Mouse (Mus musculus): ENCODE measurements around the gene Lingo3. TPM values are rescaled to one million over a fixed set of nuclear protein-coding genes. Genes with fewer than 3 reads are reported as not detected.

Lingo3 gene
- total RNA-seq, 2 experiments from 2014 or later = 25.4 to 30.9 TPM

- intact Hi-C loops (cut with DNase I) = loop anchor here (2.0 to 5.0 kb wide), 2 partner anchors 76 to 86 kb away; no protein-coding TSS in a partner anchor
- DNase-seq (ENCODE audit: extremely low spot score in 1 of 2, low spot score in 2 of 2) = no peak
These were observed 50.6 kb downstream of the Lingo3 start for GRCm38 (mm10) chr10:80793033-80793784.

DNA sequence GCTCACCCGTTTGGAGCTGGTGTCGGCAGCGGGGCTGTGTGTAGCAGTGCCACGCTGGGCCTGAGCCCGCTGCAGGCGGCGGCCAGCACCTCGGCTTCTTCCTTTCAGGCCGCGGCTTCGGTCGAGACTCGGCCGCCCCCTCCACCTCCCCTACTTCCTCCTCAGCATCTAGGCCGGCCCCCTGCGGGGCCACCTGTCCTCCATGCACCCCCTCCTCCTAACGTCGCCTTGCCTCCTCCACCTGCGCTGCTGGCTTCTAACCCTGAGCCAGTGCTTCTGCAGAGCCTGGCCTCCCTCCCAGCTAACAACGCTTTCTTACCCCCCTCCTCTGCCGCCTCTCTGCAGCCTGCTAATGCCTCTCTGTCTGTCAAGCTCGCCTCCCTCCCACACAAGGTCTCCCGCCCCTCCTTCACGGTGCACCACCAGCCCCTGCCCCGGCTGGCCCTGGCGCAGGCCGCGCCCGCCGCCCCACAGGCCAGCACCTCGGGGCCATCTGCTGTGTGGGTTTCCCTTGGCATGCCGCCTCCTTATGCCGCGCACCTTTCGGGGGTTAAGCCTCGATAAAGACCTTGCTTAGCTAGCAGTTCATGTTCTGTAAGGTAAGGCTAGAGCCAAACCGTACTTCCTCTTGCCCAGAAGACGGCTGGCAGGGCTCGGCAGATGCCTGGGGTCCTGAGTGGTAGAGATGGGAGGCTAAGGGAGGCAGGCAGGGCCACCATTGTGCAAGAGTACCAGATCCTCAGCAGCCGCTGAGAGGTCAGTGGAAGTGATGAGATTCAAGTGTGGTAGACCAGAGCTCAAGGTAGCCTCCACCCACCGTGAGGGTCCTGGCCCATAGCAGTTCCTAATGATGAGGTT lies 51.4 kb downstream of the Lingo3 start:
- intact Hi-C loops (cut with DNase I) = loop anchor here (2.0 to 5.0 kb wide), 2 partner anchors 76 to 85 kb away; no protein-coding TSS in a partner anchor

DNA sequence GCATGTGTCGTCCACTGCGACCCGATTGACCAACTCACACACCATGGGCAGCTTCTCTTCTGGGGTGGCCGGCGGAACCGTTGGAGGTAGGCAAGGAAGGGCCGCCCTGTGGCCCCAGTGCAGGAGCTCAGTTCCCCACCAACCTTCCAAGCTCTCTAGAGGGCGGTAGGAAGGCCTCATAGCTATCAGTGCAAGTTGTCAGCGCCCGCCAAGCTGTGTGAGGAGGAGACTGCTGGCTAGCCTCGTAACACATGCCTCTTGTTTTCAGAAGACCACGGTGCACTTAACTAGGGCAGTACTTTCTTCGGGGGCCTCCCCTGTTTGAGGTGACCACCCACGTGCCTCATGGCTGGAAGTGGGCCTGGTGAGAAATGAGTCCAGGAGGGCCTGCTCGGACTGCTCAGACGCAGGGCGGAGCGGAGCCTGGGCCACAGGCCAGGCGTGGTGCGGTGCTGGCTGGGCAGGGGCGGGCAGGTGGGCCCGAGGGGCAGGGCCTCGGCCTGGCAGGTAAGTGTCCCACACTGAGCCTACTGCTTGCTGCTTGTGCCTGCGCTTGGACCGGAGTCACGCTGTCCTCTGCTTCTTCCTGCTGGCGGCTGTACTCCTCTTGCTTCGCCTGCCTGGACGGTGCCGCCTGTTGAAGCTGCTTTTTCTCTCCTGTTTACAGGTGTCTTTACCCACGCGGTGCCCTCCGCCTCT lies 52.2 kb downstream of the Lingo3 start:
- intact Hi-C loops (cut with DNase I) = loop anchor here (2.0 to 5.0 kb wide), 2 partner anchors 75 to 84 kb away; no protein-coding TSS in a partner anchor
- peak in 1 of 2 experiments; percentile 26 for DNase-seq (ENCODE audit: extremely low spot score in 1 of 2, low spot score in 2 of 2)

More for the DNA sequence above, 51.4 kb downstream of the Lingo3 start:
- no peak for DNase-seq (ENCODE audit: extremely low spot score in 1 of 2, low spot score in 2 of 2)

GRCm38 (mm10) chr10:80790761-80791404 lies 53.0 kb downstream of the Lingo3 start:
- DNase-seq (ENCODE audit: extremely low spot score in 1 of 2, low spot score in 2 of 2) = peak in 1 of 2 experiments; percentile 27
- intact Hi-C loops (cut with DNase I) = loop anchor here (5.0 kb wide), 1 partner anchor 84 kb away; no protein-coding TSS in a partner anchor

GRCm38 (mm10) chr10:80787517-80787916 lies 56.3 kb downstream of the Lingo3 start:
- intact Hi-C loops (cut with DNase I) = no loop called here
- DNase-seq (ENCODE audit: extremely low spot score in 1 of 2, low spot score in 2 of 2) = no peak

DNA sequence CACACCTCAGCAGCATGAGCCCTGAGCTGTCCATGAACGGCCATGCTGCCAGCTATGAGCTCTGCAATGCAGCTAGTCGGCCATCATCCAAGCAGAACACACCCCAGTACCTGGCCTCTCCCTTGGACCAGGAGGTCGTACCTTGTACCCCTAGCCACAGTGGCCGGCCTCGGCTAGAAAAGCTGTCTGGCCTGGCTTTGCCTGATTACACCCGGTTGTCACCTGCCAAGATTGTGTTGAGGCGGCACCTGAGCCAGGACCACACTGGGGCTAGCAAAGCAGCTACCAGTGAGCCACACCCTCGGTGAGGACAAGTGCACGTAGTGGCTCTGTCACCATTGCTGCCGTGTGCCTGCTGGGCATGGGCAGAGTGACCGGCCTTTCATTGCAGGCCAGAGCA lies 57.9 kb downstream of the Lingo3 start:
- DNase-seq (ENCODE audit: extremely low spot score in 1 of 2, low spot score in 2 of 2) = no peak
- intact Hi-C loops (cut with DNase I) = no loop called here

GRCm38 (mm10) chr10:80784871-80785270 lies 59.0 kb downstream of the Lingo3 start:
- intact Hi-C loops (cut with DNase I) = no loop called here
- no peak for DNase-seq (ENCODE audit: extremely low spot score in 1 of 2, low spot score in 2 of 2)

- intact Hi-C loops (cut with DNase I) = no loop called here
- no peak for DNase-seq (ENCODE audit: extremely low spot score in 1 of 2, low spot score in 2 of 2)
These were observed 59.5 kb downstream of the Lingo3 start for GRCm38 (mm10) chr10:80784302-80784701.

Small RNAs within 50 kb of the gene (microRNA-seq; reads per million reads assigned to microRNA genes)
- 9.5 reads per million, percentile 30 among the genes with 10 or more reads in this experiment for gene Mir1982

Other genes with a start within 250 kb of the Lingo3 start
- 10 to 100 TPM; 37.5 to 37.9 TPM for gene Scamp4, start 241.2 kb downstream of the Lingo3 start, total RNA-seq (2021)
- gene Adat3, start 241.2 kb downstream of the Lingo3 start, total RNA-seq (2021) = 1 to 10 TPM; 4.3 TPM
- gene Gm49322, start 238.0 kb downstream of the Lingo3 start, total RNA-seq (2021) = 1 to 10 TPM; 2.0 to 3.0 TPM
- 100 to 1,000 TPM; 156 to 167 TPM for gene Csnk1g2, start 221.2 kb downstream of the Lingo3 start, total RNA-seq (2021)
- gene Btbd2, start 187.0 kb downstream of the Lingo3 start, total RNA-seq (2021) = 10 to 100 TPM; 89.6 to 91.0 TPM
- gene Mknk2, start 165.9 kb downstream of the Lingo3 start, total RNA-seq (2021) = 10 to 100 TPM; 46.1 to 47.1 TPM
- 10 to 100 TPM; 21.8 to 24.7 TPM for gene Mob3a, start 142.1 kb downstream of the Lingo3 start, total RNA-seq (2021)
- 10 to 100 TPM; 56.3 to 63.5 TPM for gene Izumo4, start 141.9 kb downstream of the Lingo3 start, total RNA-seq (2021)
- gene Ap3d1, start 101.8 kb downstream of the Lingo3 start, total RNA-seq (2021) = 100 to 1,000 TPM; 146 to 151 TPM
- 10 to 100 TPM; 59.1 to 60.1 TPM for gene Dot1l, start 88.8 kb downstream of the Lingo3 start, total RNA-seq (2021)
- 10 to 100 TPM; 39.7 to 43.1 TPM for gene Sf3a2, start 45.8 kb downstream of the Lingo3 start, total RNA-seq (2021)
- 10 to 100 TPM; 57.0 to 62.1 TPM for gene Plekhj1, start 45.4 kb downstream of the Lingo3 start, total RNA-seq (2021)
- 1 to 10 TPM; 1.7 to 2.0 TPM for gene Amh, start 38.8 kb downstream of the Lingo3 start, total RNA-seq (2021)
- 1 to 10 TPM; 1.6 to 2.0 TPM for gene Jsrp1, start 30.5 kb downstream of the Lingo3 start, total RNA-seq (2021)
- 100 to 1,000 TPM; 414 to 433 TPM for gene Oaz1, start 17.4 kb downstream of the Lingo3 start, total RNA-seq (2021)
- gene Lsm7, start 11.2 kb upstream of the Lingo3 start, total RNA-seq (2021) = 10 to 100 TPM; 51.1 to 57.3 TPM
- 10 to 100 TPM; 81.5 to 90.2 TPM for gene Sppl2b, start 11.2 kb upstream of the Lingo3 start, total RNA-seq (2021)
- under 1 TPM in 1 of 2 experiments, not detected in 1; 0.13 TPM for gene Tmprss9, start 27.8 kb upstream of the Lingo3 start, total RNA-seq (2021)
- 100 to 1,000 TPM; 158 to 161 TPM for gene Timm13, start 56.9 kb upstream of the Lingo3 start, total RNA-seq (2021)
- gene Lmnb2, start 74.2 kb upstream of the Lingo3 start, total RNA-seq (2021) = 10 to 100 TPM; 20.4 to 21.3 TPM
- gene Gadd45b, start 86.0 kb upstream of the Lingo3 start, total RNA-seq (2021) = 10 to 100 TPM in 1 of 2 experiments, 1 to 10 TPM in 1; 8.2 to 10.4 TPM
- gene Gng7, start 170.9 kb upstream of the Lingo3 start, total RNA-seq (2021) = 100 to 1,000 TPM; 127 to 166 TPM
- gene Diras1, start 181.6 kb upstream of the Lingo3 start, total RNA-seq (2021) = 100 to 1,000 TPM; 105 to 120 TPM
- 10 to 100 TPM; 65.2 to 67.8 TPM for gene Slc39a3, start 193.4 kb upstream of the Lingo3 start, total RNA-seq (2021)
- 100 to 1,000 TPM; 187 to 196 TPM for gene Sgta, start 216.1 kb upstream of the Lingo3 start, total RNA-seq (2021)
- gene Thop1, start 226.0 kb upstream of the Lingo3 start, total RNA-seq (2021) = 10 to 100 TPM; 53.8 to 54.9 TPM

All from left cerebral cortex, postnatal 10 days (tissue).